Mouse (Mus musculus) stomach, embryonic 14.5 days (tissue): Measurements from ENCODE around the gene Cyp2w1. TPM values are rescaled to one million over a fixed set of nuclear protein-coding genes. Genes with fewer than 3 reads are reported as not detected.

Experiments used
- ATAC-seq: fragments of 200-750 bp; cut with Nextera tagmentation; 2 replicates; pipeline ENCODE4 v1.8.0; 2017; ENCODE audit warnings: low read depth, moderate TSS enrichment; ENCODE audit not compliant: insufficient number of reproducible peaks, insufficient read depth, low FRiP score
- H3K27ac ChIP-seq: fragments of 300-500 bp; sonication (generic); 2 replicates; pipeline ENCODE4 v1.5.1; 2014; ENCODE audit warnings: mild to moderate bottlenecking, low read length, moderate library complexity, mixed read lengths
- H3K27me3 ChIP-seq: fragments of 300-500 bp; sonication (generic); 2 replicates; pipeline ENCODE4 v1.6.1; 2014; ENCODE audit warnings: low read length, control low read depth, mixed read lengths; ENCODE audit not compliant: control insufficient read depth, insufficient read depth
- H3K36me3 ChIP-seq: fragments of 300-500 bp; sonication (generic); 2 replicates; pipeline ENCODE4 v1.6.1; 2014; ENCODE audit warnings: mild to moderate bottlenecking, control low read depth, low read length, moderate library complexity, mixed read lengths; ENCODE audit not compliant: control insufficient read depth, insufficient read depth
- H3K4me1 ChIP-seq: fragments of 300-500 bp; sonication (generic); 2 replicates; pipeline ENCODE4 v1.6.1; 2014; ENCODE audit warnings: low read length, control low read depth, mixed read lengths; ENCODE audit not compliant: control insufficient read depth, insufficient read depth
- H3K4me2 ChIP-seq: fragments of 300-500 bp; sonication (generic); replicated peaks from 2 replicates; pipeline ENCODE4 v1.6.1; 2014; ENCODE audit warnings: low read depth, low read length, control low read depth
- H3K4me3 ChIP-seq: fragments of 300-500 bp; sonication (generic); 2 replicates; pipeline ENCODE4 v1.5.1; 2014; ENCODE audit warnings: low read depth, low read length, control low read depth
- H3K9ac ChIP-seq: fragments of 300-500 bp; sonication (generic); replicated peaks from 2 replicates; pipeline ENCODE4 v1.6.1; 2014; ENCODE audit warnings: low read depth, mild to moderate bottlenecking, control low read depth, low read length, moderate library complexity, mixed read lengths
- H3K9me3 ChIP-seq: fragments of 300-500 bp; sonication (generic); 2 replicates; pipeline ENCODE4 v1.6.1; 2016; ENCODE audit warnings: low read depth, low read length, control low read depth; ENCODE audit not compliant: control insufficient read depth
- WGBS: fragments of 180-500 bp; shearing (Covaris S2); extraction: QIAGEN DNeasy Blood & Tissue Kit; methylation state at CpG from one replicate; pipeline ENCODE4 v1.1.7; 2014; 5-methylcytosine and 5-hydroxymethylcytosine counted together
- polyA plus RNA-seq: library from polyadenylated mRNA; unstranded; fragments of >200 nt; fragmentation: Nextera tagmentation; extraction: Ambion mirVana; gene quantifications from 2 replicates; pipeline ENCODE4 v1.2.1, GENCODE M21; 2014

Gene Cyp2w1
- polyA plus RNA-seq, 1 experiment from 2014 or later = 6.8 TPM

DNA sequence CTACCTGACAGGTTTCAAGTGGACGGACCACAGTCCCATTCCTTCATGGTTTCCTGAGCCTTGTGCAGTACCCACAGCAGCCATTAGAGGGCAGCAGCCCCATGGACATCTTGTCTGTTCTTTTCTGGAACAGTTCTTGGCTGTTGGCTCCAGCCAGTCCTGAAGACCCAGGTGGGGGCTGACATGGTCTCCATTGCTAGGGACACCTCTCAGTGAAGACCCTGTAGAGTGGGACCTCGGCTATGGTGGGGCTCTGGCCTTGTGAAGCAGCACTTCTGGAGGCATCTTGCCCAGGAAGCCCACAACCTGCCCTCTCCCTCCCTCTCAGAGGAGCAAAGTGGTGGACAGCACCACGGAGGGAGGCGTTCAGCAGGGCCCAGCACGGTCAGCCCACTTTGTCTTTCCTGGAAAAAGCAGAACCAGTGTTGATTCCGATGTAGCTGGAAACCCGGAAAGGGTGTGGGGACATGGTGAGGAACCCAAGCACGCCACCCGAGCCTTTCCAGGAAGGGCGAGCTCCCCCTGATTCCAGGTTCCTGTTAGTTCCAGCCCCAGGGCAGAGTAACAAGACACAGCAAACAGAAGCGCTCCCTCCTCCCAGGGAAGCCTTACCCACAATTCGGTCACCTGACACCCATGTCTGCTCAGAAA is 12.0 kb downstream of the Cyp2w1 start:
- 31% methylated on average over 12 of the region's 12 CpGs for WGBS
- Histone ChIP-seq H3K36me3 (no peaks in the 10 kb centered on the region), H3K27ac (no peak overlapping the region), H3K4me3 (no peak overlapping the region), H3K27me3 (no peaks in the 10 kb centered on the region), H3K9me3 (no peaks in the 10 kb centered on the region), H3K4me1 (peaks cover 11% of the 10 kb centered on the region; the same call in 1 of the 2 replicates), H3K9ac (no peak overlapping the region), H3K4me2 (no peak overlapping the region)
- peak; percentile 59; the same call in 1 of the 2 replicates for ATAC-seq

DNA sequence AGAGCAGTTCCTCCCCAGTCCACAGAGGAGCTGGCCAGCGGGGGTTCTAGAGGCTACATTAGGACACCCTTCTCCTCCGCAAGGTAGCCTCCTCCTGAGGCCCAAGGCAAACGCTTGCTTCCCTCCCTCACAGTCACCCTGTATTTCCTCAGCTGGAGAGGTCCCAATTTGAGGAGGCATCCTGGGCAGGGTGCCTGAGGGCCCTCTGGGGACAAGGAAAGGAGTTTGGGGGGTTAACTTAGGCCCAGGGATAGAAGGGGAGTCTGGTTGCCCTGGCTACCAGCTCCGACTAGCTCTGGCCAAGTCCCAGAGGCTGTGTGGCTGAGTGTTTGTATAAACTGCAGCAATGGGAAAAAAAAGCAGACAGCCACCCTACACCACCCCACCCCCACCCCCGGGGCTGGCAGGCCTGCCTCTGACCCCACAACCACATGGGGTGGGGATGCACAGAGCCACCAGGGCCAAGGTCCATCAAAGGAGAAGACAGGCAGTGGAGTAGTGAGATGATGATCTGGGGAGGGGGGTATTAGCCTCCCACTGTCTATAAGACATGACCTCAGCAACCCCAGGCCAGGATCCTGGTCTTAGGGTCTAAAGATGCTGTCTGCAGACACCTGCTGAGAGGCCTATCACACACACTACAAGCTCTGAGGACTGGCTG is 12.6 kb downstream of the Cyp2w1 start:
- ATAC-seq = no peak
- Histone ChIP-seq H3K4me3 (no peak overlapping the region), H3K9ac (no peak overlapping the region), H3K4me1 (peaks cover 11% of the 10 kb centered on the region; the same call in 1 of the 2 replicates), H3K27me3 (no peaks in the 10 kb centered on the region), H3K36me3 (no peaks in the 10 kb centered on the region), H3K4me2 (no peak overlapping the region), H3K9me3 (no peaks in the 10 kb centered on the region), H3K27ac (no peak overlapping the region)
- WGBS = 30% methylated on average over 5 of the region's 5 CpGs

DNA sequence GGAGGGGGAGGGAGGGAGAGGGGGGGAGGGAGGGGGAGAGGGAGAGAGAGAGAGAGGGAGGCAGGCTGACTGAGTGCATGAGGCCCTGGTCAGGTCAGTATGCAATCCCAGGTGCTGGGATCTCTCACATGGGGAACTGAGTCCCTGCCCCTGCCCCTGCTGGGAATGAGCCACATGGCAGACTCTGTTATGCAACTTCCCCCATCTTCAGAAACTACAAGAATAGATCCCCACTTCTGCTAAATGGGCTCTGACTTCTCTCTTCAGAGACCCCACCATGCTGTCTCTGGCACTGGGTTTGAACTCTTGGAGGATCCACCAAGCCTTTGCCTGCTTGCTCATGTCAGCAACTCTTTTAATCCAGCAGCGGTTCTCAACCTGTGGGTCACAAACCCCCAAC is 13.4 kb downstream of the Cyp2w1 start:
- no peaks in the 10 kb centered on the region for H3K27me3 ChIP-seq
- no peak overlapping the region for H3K27ac ChIP-seq
- H3K4me1 ChIP-seq = peaks cover 11% of the 10 kb centered on the region; the same call in 1 of the 2 replicates
- H3K36me3 ChIP-seq = no peaks in the 10 kb centered on the region
- no peak overlapping the region for H3K4me2 ChIP-seq
- WGBS = 65% methylated on average over 1 of the region's 1 CpGs
- no peak overlapping the region for H3K9ac ChIP-seq
- no peaks in the 10 kb centered on the region for H3K9me3 ChIP-seq
- no peak for ATAC-seq
- H3K4me3 ChIP-seq = no peak overlapping the region

DNA sequence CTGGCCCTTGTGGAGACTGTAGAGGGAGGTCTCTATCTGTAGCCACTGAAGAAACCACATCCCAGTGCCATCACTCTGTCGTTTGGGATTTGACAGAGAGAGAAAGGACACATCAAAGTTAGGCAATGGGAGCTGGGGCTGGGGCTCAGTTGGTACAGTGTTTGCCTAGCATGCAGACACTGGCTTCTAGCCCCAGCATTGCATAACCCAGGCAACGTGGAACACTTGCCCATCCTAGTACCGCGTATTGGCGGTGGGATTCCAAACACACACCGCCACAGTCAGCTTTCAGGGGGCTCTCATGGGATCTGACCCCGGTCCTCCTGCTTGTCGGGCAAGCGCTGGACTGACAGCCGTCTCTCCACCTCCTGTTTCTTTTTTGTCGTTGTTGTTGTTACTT is 14.1 kb downstream of the Cyp2w1 start:
- 78% methylated on average over 11 of the region's 11 CpGs for WGBS

DNA sequence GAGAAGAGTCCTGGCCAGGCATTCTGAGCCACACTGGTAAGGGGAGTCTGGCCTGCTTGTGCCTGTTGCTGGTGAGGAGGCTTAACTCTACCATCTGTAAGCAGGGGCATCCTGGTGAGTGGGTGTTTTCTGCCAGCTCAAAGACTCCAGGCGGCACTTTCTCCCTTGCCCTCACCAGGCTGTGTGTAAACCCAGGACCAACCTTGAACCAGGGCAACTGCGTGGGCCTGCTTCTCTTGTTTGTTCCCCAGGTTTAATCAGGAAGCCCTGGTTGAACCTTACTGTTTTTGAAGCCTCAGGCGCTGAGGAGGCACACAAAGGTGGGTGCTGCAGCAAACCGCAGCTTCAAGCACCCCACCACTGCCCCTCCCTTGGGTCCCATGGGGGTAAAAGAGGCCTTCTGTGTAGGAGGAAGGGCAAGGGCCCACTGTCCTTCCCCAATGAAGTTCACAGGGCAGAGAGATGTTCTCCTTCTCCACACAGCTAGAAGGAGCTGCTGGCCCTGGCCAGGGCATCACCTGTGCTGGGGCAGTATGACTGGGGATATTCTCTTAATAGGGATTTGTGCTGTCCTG is 15.6 kb downstream of the Cyp2w1 start:
- Histone ChIP-seq H3K4me1 (peaks cover 15% of the 10 kb centered on the region; the same call in 1 of the 2 replicates), H3K4me3 (no peak overlapping the region), H3K9ac (no peak overlapping the region), H3K4me2 (no peak overlapping the region), H3K36me3 (no peaks in the 10 kb centered on the region), H3K27ac (no peak overlapping the region), H3K9me3 (no peaks in the 10 kb centered on the region), H3K27me3 (no peaks in the 10 kb centered on the region)
- no peak for ATAC-seq
- whole genome bisulfite sequencing = 91% methylated on average over 4 of the region's 4 CpGs

More for the DNA sequence above, 14.1 kb downstream of the Cyp2w1 start:
- Histone ChIP-seq H3K4me3 (no peak overlapping the region), H3K27ac (no peak overlapping the region), H3K36me3 (no peaks in the 10 kb centered on the region), H3K27me3 (no peaks in the 10 kb centered on the region), H3K9ac (no peak overlapping the region), H3K4me1 (peaks cover 15% of the 10 kb centered on the region; the same call in 1 of the 2 replicates), H3K9me3 (no peaks in the 10 kb centered on the region), H3K4me2 (no peak overlapping the region)
- no peak for ATAC-seq

DNA sequence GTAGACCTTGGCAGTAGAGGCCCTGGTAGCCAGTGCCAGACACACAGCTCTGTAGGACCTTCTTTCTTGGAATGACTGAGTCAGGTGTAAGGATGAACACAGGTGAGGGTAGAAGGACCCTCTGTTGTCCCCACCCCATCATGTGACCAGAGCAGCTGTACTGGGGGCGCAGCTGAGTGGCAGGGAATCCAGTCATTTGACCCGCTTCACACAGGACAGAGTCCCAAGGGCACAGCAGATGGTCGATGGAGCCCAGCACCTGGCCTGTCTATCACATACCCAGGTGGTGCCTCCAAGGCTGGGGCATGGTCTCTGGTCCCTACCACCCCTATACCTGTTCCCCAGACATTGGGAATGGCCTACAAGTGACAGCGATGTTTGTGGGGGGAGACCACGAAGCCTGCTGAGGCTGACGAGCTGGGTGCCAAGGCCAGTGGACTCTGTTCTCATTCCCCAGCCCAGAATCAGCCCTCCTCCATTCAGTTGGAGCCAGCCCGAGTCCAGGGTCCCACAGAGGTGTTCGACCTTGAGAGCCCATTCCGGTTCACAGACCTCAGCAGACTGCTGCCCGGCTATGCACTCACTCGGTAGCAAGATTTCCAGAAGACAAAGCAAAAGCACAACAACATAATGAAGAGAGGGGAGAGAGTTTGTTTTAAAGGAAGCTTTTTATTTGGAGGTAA is 16.4 kb downstream of the Cyp2w1 start:
- Histone ChIP-seq H3K9me3 (no peaks in the 10 kb centered on the region), H3K36me3 (no peaks in the 10 kb centered on the region), H3K4me2 (no peak overlapping the region), H3K9ac (no peak overlapping the region), H3K27ac (no peak overlapping the region), H3K4me1 (peaks cover 15% of the 10 kb centered on the region; the same call in 1 of the 2 replicates), H3K4me3 (no peak overlapping the region), H3K27me3 (no peaks in the 10 kb centered on the region)
- no peak for ATAC-seq
- WGBS = 82% methylated on average over 11 of the region's 11 CpGs

DNA sequence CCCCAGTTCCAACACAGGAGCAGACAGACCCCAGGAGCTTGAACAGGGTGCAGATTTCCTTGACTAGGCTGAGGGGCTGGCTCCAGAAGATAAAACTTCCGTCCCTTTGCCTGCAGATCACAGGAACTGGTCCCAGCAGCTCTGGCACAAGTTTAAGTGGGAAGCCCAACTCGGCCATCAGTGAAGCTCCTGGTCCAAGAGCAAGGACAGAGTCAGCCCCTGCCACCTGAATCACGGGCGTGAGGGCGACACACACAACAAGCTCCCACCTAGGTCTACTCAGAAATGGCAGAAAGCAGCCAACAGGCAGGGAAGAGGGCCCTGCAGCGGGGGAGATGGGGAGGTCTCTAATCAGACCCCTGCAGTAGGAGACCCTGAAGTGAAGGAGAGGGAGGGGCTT is 17.9 kb downstream of the Cyp2w1 start:
- no peaks in the 10 kb centered on the region for H3K9me3 ChIP-seq
- H3K36me3 ChIP-seq = no peaks in the 10 kb centered on the region
- H3K27me3 ChIP-seq = no peaks in the 10 kb centered on the region
- no peak for ATAC-seq
- 86% methylated on average over 6 of the region's 6 CpGs for WGBS
- H3K9ac ChIP-seq = no peak overlapping the region
- no peak overlapping the region for H3K27ac ChIP-seq
- H3K4me1 ChIP-seq = peaks cover 5% of the 10 kb centered on the region; the same call in 1 of the 2 replicates
- no peak overlapping the region for H3K4me3 ChIP-seq
- 0 out of 2 replicates have a peak overlapping the region, but pooled peaks have one; percentile 7 for H3K4me2 ChIP-seq

DNA sequence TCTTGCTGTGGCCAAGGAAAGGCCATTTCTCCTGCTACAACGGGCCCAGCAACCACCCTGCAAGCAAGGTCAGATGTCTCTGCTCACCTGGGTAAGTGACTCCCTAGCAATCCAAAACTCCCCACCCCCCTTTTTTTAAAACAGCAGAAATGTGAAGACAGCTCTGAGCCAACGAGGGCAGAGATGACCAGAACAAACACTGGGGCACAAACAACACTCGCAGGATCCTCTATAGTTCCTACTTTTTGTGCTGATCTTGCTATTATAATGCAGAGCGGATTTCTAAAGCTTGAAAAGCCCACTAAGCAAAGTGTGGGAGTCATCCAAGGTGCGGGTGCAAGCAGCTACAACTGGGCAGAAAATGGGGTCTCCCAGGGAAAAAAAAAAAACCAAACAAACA is 18.7 kb downstream of the Cyp2w1 start:
- H3K27me3 ChIP-seq = no peaks in the 10 kb centered on the region
- 61% methylated on average over 5 of the region's 5 CpGs for WGBS
- ATAC-seq = no peak
- no peaks in the 10 kb centered on the region for H3K36me3 ChIP-seq
- H3K27ac ChIP-seq = 0 out of 2 replicates have a peak overlapping the region, but pooled peaks have one; percentile 4
- peak overlapping the region; percentile 79 for H3K4me2 ChIP-seq
- H3K9ac ChIP-seq = peak overlapping the region; percentile 84; the same call in 1 of the 2 replicates
- no peaks in the 10 kb centered on the region for H3K9me3 ChIP-seq
- H3K4me1 ChIP-seq = peaks cover 5% of the 10 kb centered on the region; the same call in 1 of the 2 replicates
- H3K4me3 ChIP-seq = peak overlapping the region; percentile 58
